Mouse (Mus musculus) lung, postnatal 0 days (tissue): ENCODE results near the gene Gab2.

ENCODE experiments used
- CTCF ChIP-seq: IDR thresholded peaks from 2 replicates; pipeline ENCODE4 v1.5.1; 2016; ENCODE audit warnings: antibody characterized with exemption, mild to moderate bottlenecking
- EP300 ChIP-seq: IDR thresholded peaks from 2 replicates; pipeline ENCODE4 v1.6.1; 2016; ENCODE audit warnings: antibody characterized with exemption, mild to moderate bottlenecking, control low read depth

GRCm38 (mm10) chr7:97154756-97155487 lies 73.5 kb downstream of the Gab2 start:
- TF ChIP-seq CTCF (no peak), EP300 (no peak)
